Mouse (Mus musculus) liver, embryonic 14.5 days (tissue): Measurements from ENCODE around the gene Cfap299.

Experiments used
- CTCF ChIP-seq: IDR thresholded peaks from 2 replicates; pipeline ENCODE4 v1.5.1; 2016; ENCODE audit warnings: antibody characterized with exemption, low read depth, control low read depth
- EP300 ChIP-seq: IDR thresholded peaks from 2 replicates; pipeline ENCODE4 v1.6.1; 2016; ENCODE audit warnings: antibody characterized with exemption, low read depth

DNA sequence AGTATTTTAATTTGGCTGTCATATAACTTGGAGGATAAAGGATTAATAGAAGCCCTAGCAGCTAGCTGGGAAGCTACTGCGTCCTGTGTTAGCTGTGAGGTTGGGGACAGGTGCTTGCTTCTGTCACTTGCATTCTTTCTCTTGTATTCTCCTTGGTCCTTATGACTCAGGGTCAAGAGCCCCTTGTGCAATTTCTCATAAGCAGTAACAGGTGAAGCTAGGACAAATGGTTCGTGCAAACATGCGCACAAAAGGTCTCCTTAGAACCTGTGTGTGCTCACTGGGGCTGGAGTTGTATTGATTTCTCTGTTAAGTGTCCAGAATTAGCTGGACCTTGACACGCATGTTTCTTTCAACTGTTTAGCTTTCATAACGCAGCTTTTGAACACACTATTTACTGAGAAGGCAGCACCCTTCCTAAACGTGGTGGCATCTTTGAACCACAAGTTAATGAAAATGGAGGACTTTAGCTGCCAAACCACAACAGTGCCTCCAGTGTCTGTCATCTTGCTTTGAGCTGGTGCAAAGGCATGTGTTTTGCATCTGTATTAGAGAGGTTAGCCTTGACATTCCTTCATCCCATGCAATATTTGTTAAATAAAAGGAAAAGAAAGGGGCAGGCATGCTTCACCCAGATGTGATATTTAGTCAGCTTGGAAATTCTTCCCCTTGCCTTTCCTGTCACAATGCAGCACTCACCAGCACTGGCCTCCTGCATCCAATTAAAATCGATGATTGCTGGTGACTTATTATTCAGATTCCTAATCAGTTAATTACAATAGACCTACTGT lies 223.9 kb downstream of the Cfap299 start:
- TF ChIP-seq EP300 (no peak), CTCF (no peak)
